Mouse (Mus musculus): ENCODE results near the gene Pgc. TPM values are rescaled to one million over a fixed set of nuclear protein-coding genes. Genes with fewer than 3 reads are reported as not detected.

Gene Pgc
- total RNA-seq, 2 experiments from 2014 or later: not detected

GRCm38 (mm10) chr17:47744746-47745368 lies 18.2 kb downstream of the Pgc start:
- no peak for DNase-seq (ENCODE audit: low spot score in 2 of 2)
- Histone ChIP-seq H3K27ac (no peak overlapping the region), H3K4me3 (no peak overlapping the region)
- TF ChIP-seq CTCF (conservative IDR thresholded peaks at IDR 0.05): peak; percentile 69

DNA sequence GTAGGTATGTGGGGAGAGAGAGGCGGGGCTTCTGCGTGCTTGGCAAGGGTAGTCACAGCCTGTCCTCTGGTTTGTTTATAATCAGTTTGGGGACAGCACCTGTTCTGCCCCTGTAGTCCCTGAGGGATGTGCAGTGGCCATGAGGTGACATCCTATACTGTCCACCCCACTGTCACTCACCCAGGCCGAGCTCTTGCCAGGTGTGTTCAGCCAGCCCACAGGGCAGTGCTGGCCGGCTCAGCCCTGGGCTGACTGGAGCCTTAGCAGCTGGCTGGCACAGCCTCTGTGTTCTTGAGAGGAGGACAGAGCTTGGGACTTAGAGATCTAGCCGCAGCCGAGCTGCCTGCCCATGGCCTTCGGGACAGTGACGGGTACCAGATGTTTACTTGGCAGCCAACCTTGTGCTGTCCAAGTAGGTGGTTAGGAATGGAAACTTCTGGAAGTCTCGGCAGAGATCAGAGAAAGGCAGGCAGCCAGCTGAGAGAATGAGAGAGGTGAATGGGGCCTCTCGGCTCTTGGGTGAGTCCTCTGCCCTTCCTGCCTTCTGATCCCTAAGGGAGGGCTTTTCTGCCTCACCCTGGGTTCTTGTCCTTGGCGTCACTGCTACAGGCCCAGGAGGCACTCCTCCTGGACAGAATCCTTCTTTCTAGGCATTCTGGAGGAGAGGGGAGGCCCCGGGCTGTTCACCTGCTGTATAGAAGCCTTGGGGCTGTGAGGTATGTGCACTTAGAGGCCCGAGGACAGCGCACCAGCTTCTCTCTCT lies 22.3 kb downstream of the Pgc start:
- no peak for DNase-seq (ENCODE audit: low spot score in 2 of 2)
- no peak for TF ChIP-seq CTCF (conservative IDR thresholded peaks at IDR 0.05)
- Histone ChIP-seq H3K4me3 (no peak overlapping the region), H3K27ac (peak overlapping the region; percentile 53)

- Histone ChIP-seq H3K4me3 (no peak overlapping the region), H3K27ac (peak overlapping the region; percentile 53; the same call in 1 of the 2 replicates)
- TF ChIP-seq CTCF (conservative IDR thresholded peaks at IDR 0.05): no peak
- DNase-seq (ENCODE audit: low spot score in 2 of 2): no peak
These were observed 23.0 kb downstream of the Pgc start for GRCm38 (mm10) chr17:47749626-47750025.

DNA sequence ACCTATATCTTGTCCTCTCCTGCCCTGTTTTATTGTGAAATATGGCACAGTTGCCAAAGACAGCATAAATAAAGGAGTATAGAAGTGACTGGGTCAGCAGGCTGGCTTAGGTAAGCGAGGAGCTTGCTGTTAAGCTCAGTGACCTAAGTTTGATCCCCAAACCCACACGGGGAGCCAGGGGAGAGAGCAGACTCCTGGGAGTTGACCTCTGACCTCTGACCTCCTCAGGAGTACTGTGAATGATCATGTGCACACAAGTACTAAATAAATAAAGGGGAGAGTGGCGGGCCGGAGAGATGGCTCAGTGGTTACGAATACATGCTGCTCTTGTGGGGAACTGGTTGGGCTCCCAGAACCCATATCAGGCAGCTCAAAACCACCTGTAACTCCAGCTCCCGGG lies 23.5 kb downstream of the Pgc start:
- TF ChIP-seq CTCF (conservative IDR thresholded peaks at IDR 0.05): no peak
- Histone ChIP-seq H3K4me3 (no peak overlapping the region), H3K27ac (no peak overlapping the region)
- no peak for DNase-seq (ENCODE audit: low spot score in 2 of 2)

DNA sequence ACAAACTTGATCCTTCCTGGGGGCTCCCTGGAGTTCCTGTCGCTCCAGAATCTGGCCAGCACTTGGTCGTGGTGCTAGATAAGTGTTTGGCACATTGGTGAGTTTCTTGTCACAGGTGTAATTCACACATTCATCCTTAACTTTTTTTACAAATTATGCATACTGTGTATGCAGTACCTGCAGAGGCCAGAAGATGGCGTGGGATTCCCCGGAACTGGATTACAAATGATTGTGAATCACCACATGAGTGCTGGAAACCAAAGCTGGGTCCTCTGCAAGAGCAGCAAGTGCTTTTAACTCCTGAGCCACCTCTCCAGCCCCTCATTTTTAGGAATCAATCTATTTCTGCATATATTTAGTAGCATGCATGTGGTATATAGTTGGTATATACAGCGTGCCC lies 25.2 kb downstream of the Pgc start:
- TF ChIP-seq CTCF (conservative IDR thresholded peaks at IDR 0.05): peak; percentile 51
- Histone ChIP-seq H3K27ac (no peak overlapping the region), H3K4me3 (no peak overlapping the region)
- DNase-seq (ENCODE audit: low spot score in 2 of 2): no peak

GRCm38 (mm10) chr17:47753130-47753775 lies 26.6 kb downstream of the Pgc start:
- TF ChIP-seq CTCF (conservative IDR thresholded peaks at IDR 0.05): no peak
- Histone ChIP-seq H3K27ac (peak overlapping the region; percentile 6; the same call in 1 of the 2 replicates), H3K4me3 (no peak overlapping the region)
- DNase-seq (ENCODE audit: low spot score in 2 of 2): no peak

GRCm38 (mm10) chr17:47754246-47754645 lies 27.6 kb downstream of the Pgc start:
- Histone ChIP-seq H3K27ac (no peak overlapping the region), H3K4me3 (no peak overlapping the region)
- DNase-seq (ENCODE audit: low spot score in 2 of 2): no peak
- no peak for TF ChIP-seq CTCF (conservative IDR thresholded peaks at IDR 0.05)

GRCm38 (mm10) chr17:47756366-47756765 lies 29.7 kb downstream of the Pgc start:
- H3K4me3 ChIP-seq: no peak overlapping the region
- no peak for DNase-seq (ENCODE audit: low spot score in 2 of 2)
- TF ChIP-seq CTCF (conservative IDR thresholded peaks at IDR 0.05): no peak
- H3K27ac ChIP-seq: peak overlapping the region; percentile 48; the same call in 1 of the 2 replicates

- TF ChIP-seq CTCF (conservative IDR thresholded peaks at IDR 0.05): no peak
- H3K27ac ChIP-seq: peak overlapping the region; percentile 48
- no peak for DNase-seq (ENCODE audit: low spot score in 2 of 2)
- no peak overlapping the region for H3K4me3 ChIP-seq
These were observed 30.5 kb downstream of the Pgc start for GRCm38 (mm10) chr17:47757056-47757610.

DNA sequence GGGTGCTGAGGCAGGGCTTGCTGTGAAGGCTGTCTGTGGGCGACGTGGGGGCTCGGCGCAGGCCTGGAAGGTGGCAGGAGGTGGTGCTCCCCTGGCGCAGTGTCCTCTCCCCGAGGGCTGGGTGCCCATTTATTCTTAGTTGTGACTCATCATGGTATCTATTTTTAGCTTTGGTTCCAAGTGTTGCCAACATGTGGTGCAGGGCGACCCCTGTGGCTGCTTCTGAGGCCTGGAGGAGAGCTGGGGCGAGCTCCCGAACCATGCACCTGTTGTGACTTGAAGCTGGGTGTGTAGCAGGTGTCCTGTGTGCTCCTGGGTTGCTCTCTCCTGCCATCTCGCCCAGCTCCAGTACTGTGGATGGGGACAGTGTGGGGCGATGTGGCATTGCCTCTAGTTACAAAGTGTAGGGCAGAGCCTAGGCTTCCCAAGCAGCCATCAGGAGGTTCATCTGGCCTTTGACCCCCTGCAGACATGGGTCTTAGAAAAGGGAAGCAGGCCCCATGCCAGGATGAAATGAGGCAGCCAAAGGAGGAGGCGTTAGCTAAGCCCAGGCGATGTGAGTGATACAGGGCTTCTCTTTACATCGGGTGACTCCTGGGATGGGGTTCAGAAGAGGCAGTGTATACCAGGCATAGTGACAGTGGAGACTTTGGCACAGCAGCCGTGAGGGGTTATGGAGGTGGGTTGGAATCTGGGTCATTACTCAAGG lies 33.2 kb downstream of the Pgc start:
- H3K27ac ChIP-seq: peak overlapping the region; percentile 64
- no peak overlapping the region for H3K4me3 ChIP-seq
- DNase-seq (ENCODE audit: low spot score in 2 of 2): peak in 1 of 2 experiments; percentile 29
- peak; percentile 56 for TF ChIP-seq CTCF (conservative IDR thresholded peaks at IDR 0.05)

GRCm38 (mm10) chr17:47762028-47762427 lies 35.4 kb downstream of the Pgc start:
- DNase-seq (ENCODE audit: low spot score in 2 of 2): no peak
- peak overlapping the region; percentile 93 for H3K27ac ChIP-seq
- H3K4me3 ChIP-seq: no peak overlapping the region
- TF ChIP-seq CTCF (conservative IDR thresholded peaks at IDR 0.05): no peak

- no peak for TF ChIP-seq CTCF (conservative IDR thresholded peaks at IDR 0.05)
- DNase-seq (ENCODE audit: low spot score in 2 of 2): peak; percentile 75 to 86
- H3K27ac ChIP-seq: peak overlapping the region; percentile 93
These were observed 36.1 kb downstream of the Pgc start for GRCm38 (mm10) chr17:47762518-47763340.

More at GRCm38 (mm10) chr17:47762518-47763340, 36.1 kb downstream of the Pgc start:
- no peak overlapping the region for H3K4me3 ChIP-seq
